12 mouse cellular contexts compared by ENCODE assay signal in genomic region chr1:83906906-83907305, GRCm38 (mm10).
DNase-seq lines count a peak whose midpoint lies in the region; ATAC-seq lines count a peak whose summit lies in the region.
"Had no signal": no experiment of that assay in that cellular context is flagged by ENCODE, and none has a peak within 500 bp of the region (broad histone marks: within the 10 kb centered on the region; RNA-seq: fewer than 3 reads in every experiment).

No protein-coding gene starts in this region.

- no peaks in the 10 kb centered on the region for H3K27me3 ChIP-seq in heart, embryonic 10.5 days (ENCODE audit: insufficient read depth, poor library complexity, severe bottlenecking)
- no peaks in the 10 kb centered on the region for H3K27me3 ChIP-seq in liver, embryonic 12.5 days (replicated peaks)
- H3K27me3 ChIP-seq: CH12.LX had no signal

- no peak overlapping the region for H3K27ac ChIP-seq in heart, embryonic 10.5 days
- H3K27ac ChIP-seq in liver, embryonic 12.5 days, result no peak overlapping the region

- no peaks in the 10 kb centered on the region for H3K36me3 ChIP-seq in heart, embryonic 10.5 days
- no peaks in the 10 kb centered on the region for H3K36me3 ChIP-seq in liver, embryonic 12.5 days

- no peak overlapping the region for H3K4me2 ChIP-seq in liver, embryonic 12.5 days

- DNase-seq in heart, adult 18-20 months, result peak; percentile 36 to 58
- DNase-seq in heart, embryonic 10.5 days (ENCODE audit: low spot score), result no peak
- peak; percentile 19 to 30 for DNase-seq in adrenal gland, postnatal 36 days
- peak; percentile 36 for DNase-seq in kidney, adult 18-20 months
- no peak for DNase-seq in retina, postnatal 1 day
- no peak for DNase-seq in spleen, adult 12 weeks (ENCODE audit: low spot score)
- DNase-seq in spleen, postnatal 14 days (ENCODE audit: low spot score in 2 of 2), result no peak
- DNase-seq: cerebellum, adult 11 months; forebrain, postnatal 0 days had no signal

- H3K4me3 ChIP-seq in heart, embryonic 10.5 days, result no peak overlapping the region
- H3K4me3 ChIP-seq in liver, embryonic 12.5 days, result no peak overlapping the region

- no peak overlapping the region for H3K9ac ChIP-seq in liver, embryonic 12.5 days
- H3K9ac ChIP-seq: forebrain, postnatal 0 days had no signal

- no peaks in the 10 kb centered on the region for H3K9me3 ChIP-seq in heart, embryonic 10.5 days
- H3K9me3 ChIP-seq in liver, embryonic 12.5 days (replicated peaks), result 0 out of 2 replicates have a peak, but pooled peaks cover 4% of the 10 kb centered on the region

- H3K4me1 ChIP-seq in heart, embryonic 10.5 days, result 0 out of 2 replicates have a peak, but pooled peaks cover 4% of the 10 kb centered on the region
- H3K4me1 ChIP-seq in liver, embryonic 12.5 days, result 0 out of 2 replicates have a peak, but pooled peaks cover 4% of the 10 kb centered on the region

- ATAC-seq in liver, embryonic 12.5 days, result peak; percentile 42; the same call in 1 of the 2 replicates
- ATAC-seq: forebrain, postnatal 0 days; lung, postnatal 0 days had no signal

Comparison
In these comparisons a context has a peak if more than half of its experiments do, and no peak if none do; other contexts are left out.
1. DNase-seq: peak in heart, adult 18-20 months (2 of 2), adrenal gland, postnatal 36 days (2 of 2) and kidney, adult 18-20 months (single experiment); none in heart, embryonic 10.5 days (single experiment), retina, postnatal 1 day (single experiment), spleen, adult 12 weeks (single experiment) and spleen, postnatal 14 days (0 of 2).